Mouse (Mus musculus): ENCODE data around the gene Clint1. TPM values are rescaled to one million over a fixed set of nuclear protein-coding genes. Genes with fewer than 3 reads are reported as not detected.

Gene Clint1
- total RNA-seq, 2 experiments from 2014 or later, result 118 to 131 TPM

Other genes with a start within 250 kb of the Clint1 start
- 4.3 and 5.0 TPM in 2 replicates for gene Lsm11, start 92.9 kb downstream of the Clint1 start, total RNA-seq (2014; fragmentation: Nextera tagmentation)
- 2.7 and 7.3 TPM in 2 replicates for gene Lsm11, start 92.9 kb downstream of the Clint1 start, total RNA-seq (2017)
- gene Thg1l, start 103.4 kb downstream of the Clint1 start, total RNA-seq (2014; fragmentation: Nextera tagmentation), result 10.7 and 16.1 TPM in 2 replicates
- gene Thg1l, start 103.4 kb downstream of the Clint1 start, total RNA-seq (2017), result 20.1 and 27.9 TPM in 2 replicates
- gene Sox30, start 128.3 kb downstream of the Clint1 start, total RNA-seq (2014; fragmentation: Nextera tagmentation), result not detected in 2 replicates
- gene Sox30, start 128.3 kb downstream of the Clint1 start, total RNA-seq (2017), result 0.65 TPM in 1 of 2 replicates, not detected in the other
- 9.0 and 11.9 TPM in 2 replicates for gene Gm12166, start 200.3 kb downstream of the Clint1 start, total RNA-seq (2014; fragmentation: Nextera tagmentation)
- gene Gm12166, start 200.3 kb downstream of the Clint1 start, total RNA-seq (2017), result 20.7 and 35.7 TPM in 2 replicates
- gene Adam19, start 203.9 kb downstream of the Clint1 start, total RNA-seq (2014; fragmentation: Nextera tagmentation), result 0.19 TPM in 1 of 2 replicates, not detected in the other
- gene Adam19, start 203.9 kb downstream of the Clint1 start, total RNA-seq (2017), result 0.26 and 0.43 TPM in 2 replicates